Mouse (Mus musculus) bone marrow macrophage, adult 2 months (primary cell): ENCODE measurements around the gene Troap.

ENCODE experiments used
- CTCF ChIP-seq: IDR thresholded peaks from 2 replicates; pipeline ENCODE4 v1.5.1; 2012; ENCODE audit warnings: low read depth, mild to moderate bottlenecking, low read length, moderate library complexity
- POLR2A ChIP-seq: IDR thresholded peaks from 2 replicates; pipeline ENCODE4 v1.6.1; 2012; ENCODE audit warnings: mild to moderate bottlenecking, low read depth, low read length, borderline replicate concordance

- TF ChIP-seq POLR2A (no peak), CTCF (no peak)
Measured at GRCm38 (mm10) chr15:99127851-99128522, 53.6 kb downstream of the Troap start.
